Mouse (Mus musculus): ENCODE data around the gene Zdbf2. TPM values are rescaled to one million over a fixed set of nuclear protein-coding genes. Genes with fewer than 3 reads are reported as not detected.

Gene Zdbf2
- polyA plus RNA-seq, 1 experiment from 2014 or later, result 5.7 TPM

DNA sequence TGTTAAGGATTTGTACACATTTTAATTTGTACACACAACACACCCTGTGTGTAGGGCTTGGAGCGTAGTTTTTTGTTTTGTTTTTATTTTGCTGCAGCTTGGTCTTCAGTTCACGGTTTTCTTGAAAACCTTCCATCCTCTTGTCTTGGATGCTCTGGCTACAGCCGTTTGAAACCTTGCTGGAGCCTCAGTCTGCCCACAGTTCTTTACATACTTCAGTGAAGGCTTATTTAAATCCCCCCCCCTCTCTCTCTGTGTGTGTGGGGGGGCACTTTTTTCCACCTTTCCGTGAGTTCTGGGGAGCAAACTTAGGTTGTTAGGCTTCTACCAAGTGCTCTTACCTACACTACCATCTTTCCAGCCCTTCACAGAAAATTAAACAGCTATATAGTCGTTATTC, 19.8 kb upstream of the Zdbf2 start:
- Histone ChIP-seq H3K9me3 (ENCODE audit: low read depth, low read length) (peaks cover 3% of the 10 kb centered on the region; the same call in 1 of the 2 replicates), H3K4me1 (ENCODE audit: insufficient read depth) (no peaks in the 10 kb centered on the region), H3K4me3 (ENCODE audit: low read depth, low read length) (no peak overlapping the region), H3K9ac (no peak overlapping the region), H3K27ac (ENCODE audit: low read depth) (no peak overlapping the region), H3K27me3 (ENCODE audit: insufficient read depth, low read length) (peaks cover 89% of the 10 kb centered on the region), H3K4me2 (no peak overlapping the region), H3K36me3 (ENCODE audit: insufficient read depth) (no peaks in the 10 kb centered on the region)
- no peak for ATAC-seq (ENCODE audit: insufficient read depth)
- no peak for TF ChIP-seq CTCF (IDR thresholded peaks at IDR 0.05; ENCODE audit: low read depth)
- 37% methylated on average over 5 of the region's 5 CpGs for WGBS
- DNase-seq, result no peak

GRCm38 (mm10) chr1:63255101-63255500, 18.0 kb upstream of the Zdbf2 start:
- Histone ChIP-seq H3K4me1 (ENCODE audit: insufficient read depth) (no peaks in the 10 kb centered on the region), H3K4me3 (ENCODE audit: low read depth, low read length) (no peak overlapping the region), H3K4me2 (no peak overlapping the region), H3K36me3 (ENCODE audit: insufficient read depth) (no peaks in the 10 kb centered on the region), H3K9ac (no peak overlapping the region), H3K27me3 (ENCODE audit: insufficient read depth, low read length) (peaks cover 84% of the 10 kb centered on the region), H3K9me3 (ENCODE audit: low read depth, low read length) (no peaks in the 10 kb centered on the region), H3K27ac (ENCODE audit: low read depth) (no peak overlapping the region)
- TF ChIP-seq CTCF (IDR thresholded peaks at IDR 0.05; ENCODE audit: low read depth), result no peak
- no peak for ATAC-seq (ENCODE audit: insufficient read depth)
- peak; percentile 73 for DNase-seq
- 26% methylated on average over 4 of the region's 4 CpGs for WGBS

DNA sequence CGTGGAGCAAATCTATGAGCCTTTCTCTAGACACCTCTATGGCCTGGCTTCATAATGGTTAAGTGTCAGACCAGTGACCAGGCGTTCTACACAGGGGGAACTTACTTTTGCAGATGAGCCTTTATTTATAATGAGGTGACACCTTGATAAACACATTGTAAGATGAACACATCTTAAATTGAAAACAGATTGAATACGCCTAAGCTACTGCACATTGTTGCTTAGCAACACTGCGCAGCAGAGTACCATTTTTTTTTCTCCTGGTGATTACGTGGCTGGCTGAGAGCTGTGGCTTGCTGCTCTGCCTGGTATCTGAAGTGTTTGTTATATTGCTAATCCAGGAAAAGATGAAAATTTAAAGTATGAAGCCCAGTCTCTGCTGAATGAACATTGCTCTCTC, 17.0 kb upstream of the Zdbf2 start:
- Histone ChIP-seq H3K9ac (no peak overlapping the region), H3K36me3 (ENCODE audit: insufficient read depth) (no peaks in the 10 kb centered on the region), H3K4me1 (ENCODE audit: insufficient read depth) (no peaks in the 10 kb centered on the region), H3K27me3 (ENCODE audit: insufficient read depth, low read length) (peaks cover 82% of the 10 kb centered on the region), H3K4me2 (no peak overlapping the region), H3K4me3 (ENCODE audit: low read depth, low read length) (no peak overlapping the region), H3K27ac (ENCODE audit: low read depth) (no peak overlapping the region), H3K9me3 (ENCODE audit: low read depth, low read length) (no peaks in the 10 kb centered on the region)
- ATAC-seq (ENCODE audit: insufficient read depth), result no peak
- 11% methylated on average over 5 of the region's 5 CpGs for WGBS
- DNase-seq, result peak; percentile 16
- TF ChIP-seq CTCF (IDR thresholded peaks at IDR 0.05; ENCODE audit: low read depth), result no peak

DNA sequence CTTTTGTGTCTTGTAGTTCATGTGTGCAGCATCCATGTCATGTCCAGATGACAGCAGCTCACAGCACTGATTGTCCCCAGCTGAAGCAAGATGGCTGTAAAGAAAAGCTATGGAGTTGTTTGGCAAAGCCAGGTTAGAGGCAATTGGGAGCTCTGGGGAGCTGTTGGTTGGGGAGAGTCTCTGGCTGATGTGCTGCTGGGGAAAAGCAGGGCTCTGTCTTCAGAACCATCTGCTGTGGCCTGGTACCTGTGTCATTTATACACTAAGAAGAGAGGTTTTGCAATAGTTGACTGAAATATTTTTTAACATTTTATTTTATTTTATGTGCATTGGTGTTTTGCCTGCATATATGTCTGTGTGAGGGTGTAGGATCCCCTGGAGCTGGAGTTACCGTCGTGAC, 14.6 kb upstream of the Zdbf2 start:
- no peak for DNase-seq
- Histone ChIP-seq H3K27me3 (ENCODE audit: insufficient read depth, low read length) (peaks cover 83% of the 10 kb centered on the region), H3K4me3 (ENCODE audit: low read depth, low read length) (no peak overlapping the region), H3K9ac (no peak overlapping the region), H3K36me3 (ENCODE audit: insufficient read depth) (no peaks in the 10 kb centered on the region), H3K27ac (ENCODE audit: low read depth) (no peak overlapping the region), H3K9me3 (ENCODE audit: low read depth, low read length) (no peaks in the 10 kb centered on the region), H3K4me2 (no peak overlapping the region), H3K4me1 (ENCODE audit: insufficient read depth) (no peaks in the 10 kb centered on the region)
- TF ChIP-seq CTCF (IDR thresholded peaks at IDR 0.05; ENCODE audit: low read depth), result no peak
- 40% methylated on average over 2 of the region's 2 CpGs for WGBS
- ATAC-seq (ENCODE audit: insufficient read depth), result no peak

GRCm38 (mm10) chr1:63259271-63259830, 13.7 kb upstream of the Zdbf2 start:
- DNase-seq, result peak; percentile 14
- peaks cover 83% of the 10 kb centered on the region for H3K27me3 ChIP-seq (ENCODE audit: insufficient read depth, low read length)

GRCm38 (mm10) chr1:63259916-63260741, 12.9 kb upstream of the Zdbf2 start:
- ATAC-seq (ENCODE audit: insufficient read depth) (no peak), DNase-seq (peak; percentile 15)
- TF ChIP-seq CTCF (IDR thresholded peaks at IDR 0.05; ENCODE audit: low read depth), result no peak
- H3K9ac ChIP-seq, result no peak overlapping the region
- no peak overlapping the region for H3K27ac ChIP-seq (ENCODE audit: low read depth)
- H3K4me2 ChIP-seq, result no peak overlapping the region
- 39% methylated on average over 17 of the region's 17 CpGs for WGBS
- no peaks in the 10 kb centered on the region for H3K4me1 ChIP-seq (ENCODE audit: insufficient read depth)
- H3K4me3 ChIP-seq (ENCODE audit: low read depth, low read length), result no peak overlapping the region
- H3K9me3 ChIP-seq (ENCODE audit: low read depth, low read length), result no peaks in the 10 kb centered on the region
- H3K27me3 ChIP-seq (ENCODE audit: insufficient read depth, low read length), result peaks cover 83% of the 10 kb centered on the region
- H3K36me3 ChIP-seq (ENCODE audit: insufficient read depth), result no peaks in the 10 kb centered on the region

More at GRCm38 (mm10) chr1:63259271-63259830, 13.7 kb upstream of the Zdbf2 start:
- TF ChIP-seq CTCF (IDR thresholded peaks at IDR 0.05; ENCODE audit: low read depth), result no peak
- Histone ChIP-seq H3K9me3 (ENCODE audit: low read depth, low read length) (no peaks in the 10 kb centered on the region), H3K4me3 (ENCODE audit: low read depth, low read length) (no peak overlapping the region), H3K4me1 (ENCODE audit: insufficient read depth) (no peaks in the 10 kb centered on the region), H3K4me2 (no peak overlapping the region), H3K9ac (no peak overlapping the region), H3K36me3 (ENCODE audit: insufficient read depth) (no peaks in the 10 kb centered on the region), H3K27ac (ENCODE audit: low read depth) (no peak overlapping the region)
- ATAC-seq (ENCODE audit: insufficient read depth), result no peak
- 41% methylated on average over 11 of the region's 11 CpGs for WGBS

- Histone ChIP-seq H3K36me3 (ENCODE audit: insufficient read depth) (no peaks in the 10 kb centered on the region), H3K9ac (no peak overlapping the region), H3K27ac (ENCODE audit: low read depth) (no peak overlapping the region), H3K4me3 (ENCODE audit: low read depth, low read length) (no peak overlapping the region), H3K4me2 (no peak overlapping the region), H3K27me3 (ENCODE audit: insufficient read depth, low read length) (peaks cover 83% of the 10 kb centered on the region), H3K4me1 (ENCODE audit: insufficient read depth) (no peaks in the 10 kb centered on the region), H3K9me3 (ENCODE audit: low read depth, low read length) (no peaks in the 10 kb centered on the region)
- ATAC-seq (ENCODE audit: insufficient read depth) (no peak), DNase-seq (no peak)
- WGBS, result 36% methylated on average over 5 of the region's 5 CpGs
- TF ChIP-seq CTCF (IDR thresholded peaks at IDR 0.05; ENCODE audit: low read depth), result no peak
Measured at GRCm38 (mm10) chr1:63260742-63261033, 12.4 kb upstream of the Zdbf2 start.

Measured in lung, embryonic 14.5 days (tissue).